In the genomic region with DNA sequence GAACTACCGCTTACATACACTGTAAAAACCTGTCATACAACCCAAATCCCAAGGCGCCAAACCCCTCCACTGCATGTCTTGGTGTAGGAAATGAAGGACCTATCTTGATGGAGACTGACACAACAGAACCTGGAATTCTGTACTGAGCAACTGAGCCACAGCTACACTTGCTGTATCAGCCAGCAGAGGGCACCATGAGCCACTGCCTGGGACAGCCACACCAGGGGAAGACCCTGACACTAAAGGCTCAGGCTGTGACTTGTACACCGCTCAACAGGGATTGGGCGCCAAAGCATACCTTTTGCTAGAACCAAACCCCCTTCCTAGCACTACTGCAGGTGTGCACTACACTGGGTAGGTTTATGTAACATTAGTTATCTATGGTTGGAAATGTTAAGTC, we compare ENCODE assay signal across 8 mouse cellular contexts.
DNase-seq lines count a peak whose midpoint lies in the region; ATAC-seq and TF ChIP-seq lines count a peak whose summit lies in the region.

No protein-coding gene starts in this region.

- WGBS in embryonic facial prominence, embryonic 10.5 days: 82% methylated on average over 4 of the region's 4 CpGs
- WGBS in heart, embryonic 12.5 days: 64% methylated on average over 4 of the region's 4 CpGs
- WGBS in liver, embryonic 14.5 days (ENCODE audit: insufficient replicate concordance): 52% methylated on average over 4 of the region's 4 CpGs
- WGBS in olfactory bulb, adult 2 months: 70% methylated on average over 4 of the region's 4 CpGs

- H3K4me2 ChIP-seq in heart, embryonic 12.5 days: no peak overlapping the region
- H3K4me2 ChIP-seq in liver, embryonic 14.5 days (ENCODE audit: low read depth): no peak overlapping the region

- no peak for TF ChIP-seq EP300 in liver, embryonic 14.5 days (IDR thresholded peaks at IDR 0.05; ENCODE audit: low read depth)

- no peaks in the 10 kb centered on the region for H3K9me3 ChIP-seq in embryonic facial prominence, embryonic 10.5 days
- H3K9me3 ChIP-seq in heart, embryonic 12.5 days (replicated peaks): no peaks in the 10 kb centered on the region
- H3K9me3 ChIP-seq in liver, embryonic 14.5 days (ENCODE audit: control insufficient read depth, low read length): no peaks in the 10 kb centered on the region

- no peak overlapping the region for H3K27ac ChIP-seq in embryonic facial prominence, embryonic 10.5 days (replicated peaks)
- H3K27ac ChIP-seq in heart, embryonic 12.5 days (ENCODE audit: poor library complexity, severe bottlenecking): no peak overlapping the region
- H3K27ac ChIP-seq in liver, embryonic 14.5 days: no peak overlapping the region
- H3K27ac ChIP-seq in olfactory bulb, adult 2 months (ENCODE audit: insufficient read depth, low read depth, low read length): no peak overlapping the region

- H3K36me3 ChIP-seq in embryonic facial prominence, embryonic 10.5 days (replicated peaks): peaks cover 98% of the 10 kb centered on the region
- H3K36me3 ChIP-seq in heart, embryonic 12.5 days: peaks cover 61% of the 10 kb centered on the region
- H3K36me3 ChIP-seq in liver, embryonic 14.5 days (replicated peaks; ENCODE audit: control insufficient read depth, insufficient read depth, low read depth): no peaks in the 10 kb centered on the region

- peak; percentile 79 for TF ChIP-seq CTCF in liver, embryonic 14.5 days (IDR thresholded peaks at IDR 0.05; ENCODE audit: low read depth)
- TF ChIP-seq CTCF in olfactory bulb, adult 2 months (IDR thresholded peaks at IDR 0.05; ENCODE audit: insufficient read depth, low read depth, low read length): peak; percentile 85

- TF ChIP-seq POLR2A in olfactory bulb, adult 2 months (IDR thresholded peaks at IDR 0.05; ENCODE audit: insufficient read depth, low read depth, low read length): no peak

- H3K27me3 ChIP-seq in embryonic facial prominence, embryonic 10.5 days (replicated peaks; ENCODE audit: low read depth, poor library complexity, severe bottlenecking): no peaks in the 10 kb centered on the region
- H3K27me3 ChIP-seq in heart, embryonic 12.5 days (replicated peaks): no peaks in the 10 kb centered on the region
- no peaks in the 10 kb centered on the region for H3K27me3 ChIP-seq in liver, embryonic 14.5 days (ENCODE audit: control insufficient read depth, insufficient read depth, low read length)

- peak; percentile 41 to 85 for DNase-seq in adrenal gland, adult (ENCODE audit: inconsistent age in 2 of 2, low spot score in 1 of 2)
- DNase-seq in embryonic facial prominence, embryonic 10.5 days (ENCODE audit: low spot score): peak; percentile 73
- peak; percentile 88 for DNase-seq in kidney, postnatal 10 days
- DNase-seq in liver, embryonic 14.5 days (ENCODE audit: low read depth in 3 of 3, low spot score in 3 of 3): no peak
- DNase-seq in yolk sac, embryonic 10.5 days (ENCODE audit: low spot score): peak; percentile 34

- H3K9ac ChIP-seq in heart, embryonic 12.5 days: no peak overlapping the region
- H3K9ac ChIP-seq in liver, embryonic 14.5 days (replicated peaks): no peak overlapping the region

- peaks cover 24% of the 10 kb centered on the region for H3K4me1 ChIP-seq in embryonic facial prominence, embryonic 10.5 days
- H3K4me1 ChIP-seq in heart, embryonic 12.5 days (replicated peaks): peaks cover 47% of the 10 kb centered on the region
- H3K4me1 ChIP-seq in liver, embryonic 14.5 days (replicated peaks; ENCODE audit: control insufficient read depth in 2 of 2, insufficient read depth in 2 of 2, low read length in 1 of 2): no peaks in the 10 kb centered on the region
- H3K4me1 ChIP-seq in olfactory bulb, adult 2 months (ENCODE audit: control insufficient read depth, insufficient read depth, low read length): peaks cover 28% of the 10 kb centered on the region

- peak; percentile 73 for ATAC-seq in CD4-positive, CD25-positive, alpha-beta regulatory T cell, adult 4 months
- 0 out of 2 replicates have a peak, but pooled peaks have one; percentile 24 for ATAC-seq in heart, embryonic 12.5 days (ENCODE audit: insufficient number of reproducible peaks, low FRiP score)
- ATAC-seq in liver, embryonic 14.5 days (ENCODE audit: insufficient read depth): no peak

- H3K4me3 ChIP-seq in embryonic facial prominence, embryonic 10.5 days: no peak overlapping the region
- H3K4me3 ChIP-seq in heart, embryonic 12.5 days: no peak overlapping the region
- no peak overlapping the region for H3K4me3 ChIP-seq in liver, embryonic 14.5 days (ENCODE audit: insufficient read depth in 1 of 2, low read depth in 2 of 2, low read length in 2 of 2)
- no peak overlapping the region for H3K4me3 ChIP-seq in olfactory bulb, adult 2 months (ENCODE audit: insufficient read depth, low read depth, low read length)

Comparison
In these comparisons a context has a peak if more than half of its experiments do, and no peak if none do; other contexts are left out.
1. DNase-seq: peak in adrenal gland, adult (2 of 2), embryonic facial prominence, embryonic 10.5 days (single experiment), kidney, postnatal 10 days (single experiment) and yolk sac, embryonic 10.5 days (single experiment); none in liver, embryonic 14.5 days (0 of 3).